ENCODE assay signal across 11 mouse cellular contexts in genomic region chr17:45752678-45753077, GRCm38 (mm10). TPM values are rescaled to one million over a fixed set of nuclear protein-coding genes. Genes with fewer than 3 reads are reported as not detected.
DNase-seq lines count a peak whose midpoint lies in the region; ATAC-seq and TF ChIP-seq lines count a peak whose summit lies in the region.
"Had no signal": no experiment of that assay in that cellular context is flagged by ENCODE, and none has a peak within 500 bp of the region (broad histone marks: within the 10 kb centered on the region; RNA-seq: fewer than 3 reads in every experiment).

No protein-coding gene starts in this region.

- no peak for TF ChIP-seq POLR2A in bone marrow macrophage, adult 2 months (IDR thresholded peaks at IDR 0.05; ENCODE audit: borderline replicate concordance, low read depth, low read length)

- no peak for TF ChIP-seq CTCF in bone marrow macrophage, adult 2 months (IDR thresholded peaks at IDR 0.05; ENCODE audit: low read depth, low read length)

- H3K4me1 ChIP-seq in bone marrow macrophage, adult 2 months (ENCODE audit: control insufficient read depth, insufficient read depth, low read length) = peaks cover 57% of the 10 kb centered on the region

- H3K4me3 ChIP-seq in bone marrow macrophage, adult 2 months (ENCODE audit: insufficient read depth, low read length) = no peak overlapping the region
- H3K4me3 ChIP-seq: heart, embryonic 15.5 days; neural tube, embryonic 13.5 days had no signal

- peak; percentile 35 for DNase-seq in kidney, postnatal 14 days
- DNase-seq in kidney, adult 9 months = no peak
- no peak for DNase-seq in testis, postnatal 10 days (ENCODE audit: low spot score)
- DNase-seq in cerebellum, postnatal 36 days = no peak

- peak overlapping the region; percentile 67 for H3K27ac ChIP-seq in bone marrow macrophage, adult 2 months (ENCODE audit: insufficient read depth, low read depth, low read length)
- H3K27ac ChIP-seq: heart, embryonic 15.5 days; neural tube, embryonic 13.5 days had no signal

- peak; percentile 43 to 70 for ATAC-seq in hematopoietic stem cell, adult 5-6 weeks (replicated peaks in 1 of 2; ENCODE audit: insufficient read depth in 1 of 2, low FRiP score in 2 of 2, low TSS enrichment in 1 of 2, low read depth in 1 of 2, poor library complexity in 2 of 2, severe bottlenecking in 2 of 2)
- ATAC-seq in monocyte, adult 5-6 weeks (replicated peaks; ENCODE audit: insufficient number of reproducible peaks, low FRiP score, low TSS enrichment, poor library complexity, severe bottlenecking) = peak; percentile 88
- no peak for ATAC-seq in CD4-positive, CD25-positive, alpha-beta regulatory T cell, adult 4 months

RNA-seq across cellular contexts. Expression of gene 1600014C23Rik, which starts 19.0 kb away (rescaled TPM):
- polyA plus RNA-seq in bone marrow macrophage, adult 2 months (2012; ENCODE audit: insufficient read depth, insufficient read length, missing spikeins) = not detected in 2 replicates
- not detected in 2 replicates for total RNA-seq in hematopoietic stem cell, adult 5-6 weeks (2017)
- total RNA-seq in monocyte, adult 5-6 weeks (2017) = not detected in 3 replicates
- not detected for polyA plus RNA-seq in CD4-positive, CD25-positive, alpha-beta regulatory T cell, adult 4 months (2017; shearing (Covaris generic))
- polyA plus RNA-seq: cortical plate, adult 2 months; neural tube, embryonic 13.5 days had no signal
